Mouse (Mus musculus) E14TG2a.4 (cell line): ENCODE measurements around the gene Gcnt2.

Experiments used
- CTCF ChIP-seq: conservative IDR thresholded peaks from 2 replicates; pipeline ENCODE4 v1.5.1; 2014; ENCODE audit warnings: low read length
- NANOG ChIP-seq: IDR thresholded peaks from 2 replicates; pipeline ENCODE4 v1.6.1; 2014; ENCODE audit warnings: borderline replicate concordance, low read length, mixed read lengths
- POU5F1 ChIP-seq: IDR thresholded peaks from 2 replicates; pipeline ENCODE4 v1.6.1; 2014; ENCODE audit warnings: low read length, borderline replicate concordance

- TF ChIP-seq CTCF (no peak), POU5F1 (no peak), NANOG (no peak)
Measured at GRCm38 (mm10) chr13:40922311-40922877, 62.8 kb downstream of the Gcnt2 start.
